Mouse (Mus musculus) midbrain, embryonic 13.5 days (tissue): ENCODE results near the gene Smtnl1. TPM values are rescaled to one million over a fixed set of nuclear protein-coding genes. Genes with fewer than 3 reads are reported as not detected.
A peak's percentile ranks its signal among the peaks of the same experiment; 100 is the strongest.

Experiments used
- ATAC-seq: fragments of 200-750 bp; cut with Nextera tagmentation; 2 replicates; pipeline ENCODE4 v1.8.0; 2017; ENCODE audit warnings: mild to moderate bottlenecking, moderate TSS enrichment, moderate library complexity
- H3K27ac ChIP-seq: fragments of 300-500 bp; sonication (generic); 2 replicates; pipeline ENCODE4 v1.5.1; 2015; ENCODE audit warnings: inconsistent platforms, mild to moderate bottlenecking, moderate library complexity
- H3K27me3 ChIP-seq: fragments of 300-500 bp; sonication (generic); 2 replicates; pipeline ENCODE4 v1.6.1; 2015; ENCODE audit warnings: mild to moderate bottlenecking, inconsistent platforms
- H3K36me3 ChIP-seq: fragments of 300-500 bp; sonication (generic); 2 replicates; pipeline ENCODE4 v1.6.1; 2015; ENCODE audit warnings: mild to moderate bottlenecking, inconsistent platforms
- H3K4me1 ChIP-seq: fragments of 300-500 bp; sonication (generic); replicated peaks from 2 replicates; pipeline ENCODE4 v1.6.1; 2015; ENCODE audit warnings: inconsistent platforms
- H3K4me2 ChIP-seq: fragments of 300-500 bp; sonication (generic); replicated peaks from 2 replicates; pipeline ENCODE4 v1.6.1; 2015; ENCODE audit warnings: moderate library complexity, mild to moderate bottlenecking, inconsistent platforms
- H3K4me3 ChIP-seq: fragments of 300-500 bp; sonication (generic); replicated peaks from 2 replicates; pipeline ENCODE4 v1.5.1; 2015; ENCODE audit warnings: mild to moderate bottlenecking, inconsistent platforms
- H3K9ac ChIP-seq: fragments of 300-500 bp; sonication (generic); replicated peaks from 2 replicates; pipeline ENCODE4 v1.6.1; 2015; ENCODE audit warnings: mild to moderate bottlenecking, inconsistent platforms
- H3K9me3 ChIP-seq: fragments of 300-500 bp; sonication (generic); 2 replicates; pipeline ENCODE4 v1.6.1; 2016; ENCODE audit warnings: mild to moderate bottlenecking, inconsistent platforms
- WGBS: fragments of 180-500 bp; shearing (Covaris S2); methylation state at CpG from one replicate; pipeline ENCODE4 v1.1.7; 2015; 5-methylcytosine and 5-hydroxymethylcytosine counted together
- polyA plus RNA-seq: library from polyadenylated mRNA; unstranded; fragments of >200 nt; fragmentation: Nextera tagmentation; extraction: Ambion mirVana; gene quantifications from 2 replicates; pipeline ENCODE4 v1.2.1, GENCODE M21; 2015

Gene Smtnl1
- polyA plus RNA-seq, 1 experiment from 2014 or later = not detected

DNA sequence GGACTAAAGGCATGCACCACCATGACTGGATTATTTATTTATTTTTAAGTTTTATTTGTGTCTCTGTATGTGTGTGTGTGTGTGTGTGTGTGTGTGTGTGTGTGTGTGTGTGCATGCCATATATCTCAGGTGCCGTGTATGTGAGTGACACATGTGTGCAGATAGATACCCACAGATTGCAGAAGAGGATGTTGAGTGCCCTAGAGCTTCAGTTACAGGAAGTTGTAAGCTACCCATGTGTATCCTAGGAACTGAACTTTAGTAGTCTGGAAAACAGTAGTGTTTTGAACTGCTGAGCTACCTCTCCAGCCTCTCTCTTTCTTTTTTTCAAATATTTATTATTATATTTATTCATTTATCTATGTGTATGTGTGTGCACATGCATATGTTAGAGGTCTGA is 39.1 kb downstream of the Smtnl1 start:
- Histone ChIP-seq H3K9ac (no peak overlapping the region), H3K4me3 (no peak overlapping the region), H3K36me3 (no peaks in the 10 kb centered on the region), H3K4me1 (no peaks in the 10 kb centered on the region), H3K27ac (no peak overlapping the region), H3K9me3 (no peaks in the 10 kb centered on the region), H3K4me2 (no peak overlapping the region), H3K27me3 (no peaks in the 10 kb centered on the region)
- no peak for ATAC-seq
- 93% methylated on average over 1 of the region's 1 CpGs for WGBS

DNA sequence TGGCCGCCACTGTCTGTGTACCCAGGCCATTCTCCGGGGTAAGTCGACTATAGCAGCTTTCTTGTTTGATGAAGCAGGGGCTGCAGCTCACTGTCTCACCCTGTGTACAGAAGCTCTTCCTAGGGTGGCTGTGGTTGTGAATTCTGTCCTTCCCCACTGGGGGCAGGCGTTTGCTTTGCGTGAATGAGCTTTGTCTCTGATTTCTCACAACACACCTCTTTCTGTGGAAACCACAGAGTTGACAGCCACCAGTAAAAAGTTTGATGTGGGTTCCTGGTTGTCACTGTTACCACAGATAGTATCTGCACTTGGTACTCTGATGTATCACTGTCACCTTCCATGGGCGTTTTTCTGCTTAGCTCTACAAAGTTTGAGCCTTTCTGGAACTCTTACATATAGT is 43.2 kb downstream of the Smtnl1 start:
- Histone ChIP-seq H3K9me3 (no peaks in the 10 kb centered on the region), H3K4me2 (no peak overlapping the region), H3K36me3 (no peaks in the 10 kb centered on the region), H3K4me3 (no peak overlapping the region), H3K27ac (no peak overlapping the region), H3K27me3 (no peaks in the 10 kb centered on the region), H3K4me1 (peaks cover 7% of the 10 kb centered on the region), H3K9ac (no peak overlapping the region)
- 57% methylated on average over 6 of the region's 6 CpGs for WGBS
- no peak for ATAC-seq

DNA sequence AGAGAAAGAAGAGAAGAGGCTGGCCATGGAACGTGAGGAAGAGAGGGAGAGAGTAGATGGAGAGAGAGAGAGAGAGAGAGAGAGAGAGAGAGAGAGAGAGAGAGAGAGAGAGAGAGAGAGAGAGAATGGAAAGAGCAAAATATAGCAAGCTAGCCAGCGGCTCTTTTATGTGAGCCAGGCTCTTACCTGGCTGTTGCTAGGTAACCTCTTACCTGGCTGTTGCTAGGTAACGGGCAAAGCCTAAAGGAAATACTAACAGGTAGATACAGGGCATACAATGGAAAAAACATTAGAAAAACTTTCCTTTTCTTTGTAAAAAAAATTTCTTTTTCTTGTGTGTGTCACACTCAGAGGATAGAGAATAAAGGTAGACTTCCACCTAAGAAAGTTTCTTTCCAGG is 44.7 kb downstream of the Smtnl1 start:
- no peak for ATAC-seq
- H3K4me2 ChIP-seq = no peak overlapping the region

DNA sequence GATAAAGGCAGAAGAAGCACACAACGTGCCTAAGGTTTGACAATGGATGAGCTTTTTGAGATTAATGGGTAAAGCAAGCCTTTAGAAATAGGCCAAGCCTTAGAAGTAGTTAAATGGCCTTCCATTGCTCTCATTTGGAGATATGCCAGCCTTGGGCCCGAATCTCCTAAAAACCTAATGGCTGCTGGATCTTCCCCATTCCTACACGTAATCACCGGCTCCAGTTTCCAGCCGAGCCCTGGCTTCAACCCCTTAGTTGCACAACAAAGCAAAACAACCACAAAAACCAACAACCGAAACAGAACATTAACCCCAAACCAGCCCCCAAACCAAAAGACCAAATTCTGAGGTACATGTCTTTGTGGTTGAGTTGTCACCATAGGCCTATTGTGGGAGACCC is 46.8 kb downstream of the Smtnl1 start:
- Histone ChIP-seq H3K27ac (peak overlapping the region; percentile 70), H3K4me1 (peaks cover 20% of the 10 kb centered on the region), H3K9me3 (no peaks in the 10 kb centered on the region), H3K27me3 (no peaks in the 10 kb centered on the region), H3K36me3 (no peaks in the 10 kb centered on the region), H3K4me3 (no peak overlapping the region), H3K4me2 (no peak overlapping the region), H3K9ac (no peak overlapping the region)
- ATAC-seq = no peak
- 83% methylated on average over 6 of the region's 6 CpGs for WGBS

More for the DNA sequence above, 44.7 kb downstream of the Smtnl1 start:
- H3K36me3 ChIP-seq = no peaks in the 10 kb centered on the region
- 62% methylated on average over 3 of the region's 3 CpGs for WGBS
- no peak overlapping the region for H3K9ac ChIP-seq
- peaks cover 20% of the 10 kb centered on the region for H3K4me1 ChIP-seq
- H3K9me3 ChIP-seq = no peaks in the 10 kb centered on the region
- H3K27ac ChIP-seq = no peak overlapping the region; the same call in 1 of the 2 replicates
- no peaks in the 10 kb centered on the region for H3K27me3 ChIP-seq
- H3K4me3 ChIP-seq = no peak overlapping the region

DNA sequence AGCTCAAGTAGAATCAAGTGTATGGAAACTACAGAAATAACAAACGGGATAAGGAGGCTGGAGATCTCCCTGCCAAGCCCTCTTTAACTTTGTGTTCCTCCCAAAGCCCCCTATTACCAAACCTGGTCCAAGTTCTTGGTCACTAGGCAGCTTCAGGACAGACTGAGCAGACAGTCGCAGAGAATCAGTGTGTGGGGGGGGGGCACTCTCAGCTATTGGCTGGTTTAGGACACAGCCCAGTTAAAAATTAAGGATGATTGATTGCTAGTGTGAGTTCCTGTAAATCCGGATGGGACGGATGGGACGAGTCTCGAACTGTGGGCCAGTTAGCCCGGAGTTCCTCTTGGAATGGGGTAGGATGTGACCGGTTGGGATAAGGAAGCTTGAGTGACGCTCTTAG is 47.2 kb downstream of the Smtnl1 start, which contains the start of gene Serping1:
Gene Serping1, minus strand, starts transcription at position 204 of the 400 bp plus-strand sequence.
- Histone ChIP-seq H3K27ac (peak within 1 kb of the TSS; percentile 70), H3K9me3 (no peaks in the 10 kb centered on the region), H3K4me3 (peak within 1 kb of the TSS; percentile 33), H3K4me2 (peak within 1 kb of the TSS; percentile 53), H3K9ac (peak within 1 kb of the TSS; percentile 48), H3K36me3 (no peaks in the 10 kb centered on the region), H3K27me3 (no peaks in the 10 kb centered on the region), H3K4me1 (peaks cover 20% of the 10 kb centered on the region)
- ATAC-seq = peak; percentile 51
- WGBS = 67% methylated on average over 9 of the region's 9 CpGs

DNA sequence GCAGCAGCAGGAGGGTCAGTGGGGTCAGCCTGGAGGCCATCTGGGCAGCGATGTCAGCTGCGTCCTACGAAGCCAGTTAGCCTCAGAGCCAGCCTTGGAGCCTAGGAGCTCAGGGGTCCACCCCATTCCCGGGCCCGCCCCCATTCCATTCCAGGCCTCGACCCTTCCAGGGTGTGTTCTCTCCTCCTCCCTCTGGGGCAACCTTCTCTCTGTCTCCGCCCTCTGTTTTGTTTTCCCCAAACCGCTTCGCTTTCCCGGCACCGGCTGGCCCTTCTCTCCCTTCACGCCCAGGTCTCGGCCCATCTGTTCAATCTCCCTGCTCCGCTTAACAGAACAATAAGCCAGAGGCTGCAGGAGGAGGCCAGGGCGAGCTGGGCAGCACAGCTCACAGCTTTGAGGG is 47.7 kb downstream of the Smtnl1 start:
- ATAC-seq = peak; percentile 95
- Histone ChIP-seq H3K4me2 (peak overlapping the region; percentile 53), H3K27ac (peak overlapping the region; percentile 70), H3K9ac (peak overlapping the region; percentile 48), H3K27me3 (no peaks in the 10 kb centered on the region), H3K4me1 (peaks cover 20% of the 10 kb centered on the region), H3K4me3 (peak overlapping the region; percentile 33), H3K9me3 (no peaks in the 10 kb centered on the region), H3K36me3 (peaks cover 5% of the 10 kb centered on the region; the same call in 1 of the 2 replicates)
- WGBS = 0% methylated on average over 12 of the region's 15 CpGs

DNA sequence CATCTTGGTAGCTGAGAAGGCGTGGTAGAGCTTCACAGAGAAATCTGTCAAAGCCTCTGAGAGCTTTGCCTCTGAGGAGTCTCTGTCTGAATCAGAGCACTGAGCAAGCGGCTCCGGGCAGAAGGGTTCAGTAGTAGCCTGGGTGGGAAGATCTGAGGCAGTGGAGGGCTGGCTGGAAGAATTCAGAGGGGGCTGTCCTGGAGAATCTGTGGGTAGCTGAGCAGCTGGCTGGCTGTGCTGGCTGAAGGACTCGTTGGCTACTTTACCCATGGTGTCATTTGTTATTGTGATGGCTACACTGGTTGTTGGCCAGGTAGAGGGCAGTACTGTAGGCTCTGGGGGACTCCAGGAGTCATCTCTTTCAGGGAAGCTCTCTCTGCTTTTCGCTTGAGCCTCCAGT is 49.3 kb downstream of the Smtnl1 start:
- no peak overlapping the region for H3K27ac ChIP-seq
- peaks cover 20% of the 10 kb centered on the region for H3K4me1 ChIP-seq
- ATAC-seq = no peak
- WGBS = 86% methylated on average over 5 of the region's 5 CpGs
- H3K9me3 ChIP-seq = no peaks in the 10 kb centered on the region
- peaks cover 5% of the 10 kb centered on the region; the same call in 1 of the 2 replicates for H3K36me3 ChIP-seq
- no peak overlapping the region for H3K4me3 ChIP-seq
- no peak overlapping the region for H3K9ac ChIP-seq
- no peaks in the 10 kb centered on the region for H3K27me3 ChIP-seq
- no peak overlapping the region for H3K4me2 ChIP-seq

DNA sequence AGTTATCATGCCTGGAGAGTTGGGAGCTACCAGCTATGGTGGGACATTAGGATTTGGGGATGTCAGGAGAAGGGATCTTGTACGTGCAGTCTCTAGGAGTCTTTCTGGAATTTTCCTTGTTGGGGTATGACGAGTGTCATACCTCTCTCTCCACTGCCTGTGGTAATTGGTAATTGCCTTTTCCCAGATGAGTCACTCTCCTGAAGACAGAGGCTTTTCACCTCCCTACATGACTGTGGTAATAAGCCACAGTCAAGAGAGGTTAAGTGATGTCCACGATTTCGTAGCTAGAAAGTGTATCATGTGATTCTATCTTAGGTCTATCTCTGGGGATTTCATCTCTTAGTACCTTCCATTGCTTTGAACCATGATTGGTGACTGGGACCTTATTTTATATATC is 50.0 kb downstream of the Smtnl1 start:
- no peak overlapping the region for H3K27ac ChIP-seq

DNA sequence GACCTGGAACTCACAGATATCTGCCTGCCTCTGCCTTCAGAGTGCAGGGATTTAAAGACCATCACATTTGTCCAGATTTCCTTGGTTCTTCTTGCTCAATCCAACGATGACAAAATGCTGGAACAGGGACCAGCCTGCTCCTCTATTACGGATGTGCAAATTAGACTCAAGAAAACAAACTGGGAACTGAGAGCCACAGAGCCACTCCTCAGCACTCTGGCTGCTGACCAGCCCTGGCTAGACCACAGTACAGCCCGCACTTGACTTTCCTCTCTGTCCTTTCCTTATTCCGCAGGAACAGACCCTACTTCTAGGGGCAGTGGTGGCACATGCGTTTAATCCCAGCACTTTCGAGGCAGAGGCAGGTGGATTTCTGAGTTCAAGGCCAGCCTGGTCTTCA is 52.0 kb downstream of the Smtnl1 start:
- Histone ChIP-seq H3K36me3 (peaks cover 10% of the 10 kb centered on the region), H3K9ac (no peak overlapping the region), H3K27ac (no peak overlapping the region), H3K4me2 (no peak overlapping the region), H3K4me3 (no peak overlapping the region), H3K4me1 (peaks cover 20% of the 10 kb centered on the region), H3K27me3 (no peaks in the 10 kb centered on the region), H3K9me3 (no peaks in the 10 kb centered on the region)
- ATAC-seq = no peak
- WGBS = 83% methylated on average over 6 of the region's 6 CpGs

More for the DNA sequence above, 50.0 kb downstream of the Smtnl1 start:
- Histone ChIP-seq H3K4me1 (peaks cover 20% of the 10 kb centered on the region), H3K9me3 (no peaks in the 10 kb centered on the region), H3K36me3 (peaks cover 5% of the 10 kb centered on the region; the same call in 1 of the 2 replicates), H3K4me3 (no peak overlapping the region), H3K9ac (no peak overlapping the region), H3K4me2 (no peak overlapping the region), H3K27me3 (no peaks in the 10 kb centered on the region)
- ATAC-seq = no peak
- WGBS = 93% methylated on average over 4 of the region's 4 CpGs

DNA sequence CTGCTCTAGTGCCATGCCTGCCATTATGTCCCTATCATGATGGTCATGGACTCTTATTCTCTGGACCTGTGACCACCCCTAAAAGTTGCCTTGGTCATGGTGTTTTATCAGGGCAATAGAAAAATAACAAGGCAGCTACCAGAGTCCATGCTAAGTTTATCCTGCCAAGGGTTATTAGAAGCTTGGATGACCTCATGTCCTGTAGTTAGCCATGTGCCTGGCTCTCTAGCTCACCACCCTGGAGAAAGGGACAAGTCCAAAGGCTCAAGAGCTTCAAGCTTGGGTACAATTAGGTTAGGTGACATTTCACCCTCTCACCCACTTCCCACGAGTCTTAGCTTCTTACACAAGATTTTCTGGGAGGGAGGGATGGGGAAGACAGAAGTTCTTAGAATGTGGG is 59.6 kb downstream of the Smtnl1 start:
- H3K27me3 ChIP-seq = no peaks in the 10 kb centered on the region
- no peaks in the 10 kb centered on the region for H3K9me3 ChIP-seq
- no peaks in the 10 kb centered on the region for H3K4me1 ChIP-seq
- H3K36me3 ChIP-seq = peaks cover 16% of the 10 kb centered on the region; the same call in 1 of the 2 replicates
- 57% methylated on average over 1 of the region's 1 CpGs for WGBS
- no peak overlapping the region for H3K27ac ChIP-seq
- ATAC-seq = no peak
- no peak overlapping the region for H3K4me2 ChIP-seq
- H3K4me3 ChIP-seq = no peak overlapping the region
- no peak overlapping the region for H3K9ac ChIP-seq

DNA sequence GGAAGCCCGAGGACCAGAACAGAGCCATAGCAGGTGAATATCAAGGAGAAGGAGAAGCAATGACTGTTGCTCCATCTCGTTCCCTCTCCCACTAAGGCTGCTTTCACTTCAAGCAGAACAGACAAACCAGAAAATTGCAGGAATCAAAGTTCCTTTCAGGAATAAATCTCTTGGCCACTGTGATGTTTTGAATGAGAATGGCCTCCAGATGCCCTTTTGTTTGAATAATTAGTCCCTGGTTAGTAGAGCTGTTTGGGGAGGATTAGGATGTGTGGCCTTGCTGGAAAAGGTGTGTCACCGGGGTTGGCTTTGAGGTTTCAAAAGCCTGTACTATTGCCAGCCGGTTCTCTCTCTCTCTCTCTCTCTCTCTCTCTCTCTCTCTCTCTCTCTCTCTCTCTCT is 60.2 kb downstream of the Smtnl1 start:
- no peak overlapping the region for H3K4me2 ChIP-seq
- no peak overlapping the region for H3K4me3 ChIP-seq
- no peaks in the 10 kb centered on the region for H3K4me1 ChIP-seq
- no peak for ATAC-seq
- H3K9ac ChIP-seq = no peak overlapping the region
- H3K27ac ChIP-seq = no peak overlapping the region
- H3K36me3 ChIP-seq = peaks cover 16% of the 10 kb centered on the region; the same call in 1 of the 2 replicates
- 36% methylated on average over 4 of the region's 4 CpGs for WGBS
- H3K27me3 ChIP-seq = no peaks in the 10 kb centered on the region
- H3K9me3 ChIP-seq = no peaks in the 10 kb centered on the region

DNA sequence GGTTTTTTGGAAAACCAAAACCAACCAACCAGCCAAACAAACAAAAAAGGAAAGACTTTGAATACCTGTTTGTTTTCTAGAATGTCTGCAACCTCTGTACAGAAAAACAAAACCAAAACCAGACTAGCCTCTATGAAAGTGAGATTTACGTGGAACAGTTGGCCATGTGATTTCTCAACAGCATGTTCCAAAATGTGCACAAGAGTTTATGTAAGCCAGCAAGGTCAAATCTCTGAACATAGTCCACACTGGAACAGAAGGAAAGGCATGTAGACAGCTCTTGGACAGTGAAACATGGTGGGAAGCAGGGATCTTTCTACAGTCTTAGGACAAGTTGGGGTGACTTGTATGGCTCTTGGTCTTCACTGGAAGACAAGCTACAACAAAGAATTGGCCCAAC is 60.6 kb downstream of the Smtnl1 start:
- peaks cover 16% of the 10 kb centered on the region; the same call in 1 of the 2 replicates for H3K36me3 ChIP-seq
- no peaks in the 10 kb centered on the region for H3K4me1 ChIP-seq
- no peak overlapping the region for H3K4me2 ChIP-seq
- WGBS = 93% methylated on average over 1 of the region's 1 CpGs
- no peaks in the 10 kb centered on the region for H3K27me3 ChIP-seq
- no peak overlapping the region for H3K27ac ChIP-seq
- H3K9ac ChIP-seq = no peak overlapping the region
- no peak overlapping the region for H3K4me3 ChIP-seq
- no peaks in the 10 kb centered on the region for H3K9me3 ChIP-seq
- no peak for ATAC-seq

DNA sequence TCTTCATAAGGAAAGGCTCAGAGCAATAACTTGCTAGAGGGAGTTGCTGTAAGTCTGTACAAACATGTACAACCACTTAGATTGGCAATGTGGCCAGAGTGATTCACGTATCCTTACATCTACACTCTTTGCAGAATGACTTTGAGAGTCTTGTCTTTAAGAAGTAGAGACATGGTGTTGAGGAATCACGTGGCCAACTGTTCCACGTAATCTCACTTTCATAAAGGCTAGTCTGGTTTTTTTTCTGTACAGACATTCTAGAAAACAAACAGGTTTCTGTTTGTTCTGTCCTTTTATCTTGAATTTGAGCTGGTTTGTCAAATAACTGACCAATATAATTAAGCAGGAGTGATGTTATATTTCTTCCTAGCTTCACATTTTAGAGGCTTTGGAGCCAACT is 61.1 kb downstream of the Smtnl1 start:
- Histone ChIP-seq H3K27me3 (no peaks in the 10 kb centered on the region), H3K36me3 (peaks cover 12% of the 10 kb centered on the region; the same call in 1 of the 2 replicates), H3K4me3 (no peak overlapping the region), H3K9me3 (no peaks in the 10 kb centered on the region), H3K27ac (no peak overlapping the region), H3K9ac (no peak overlapping the region), H3K4me1 (no peaks in the 10 kb centered on the region), H3K4me2 (no peak overlapping the region)
- 83% methylated on average over 3 of the region's 3 CpGs for WGBS
- no peak for ATAC-seq
